9 mouse cellular contexts compared by ENCODE assay signal in the genomic region with DNA sequence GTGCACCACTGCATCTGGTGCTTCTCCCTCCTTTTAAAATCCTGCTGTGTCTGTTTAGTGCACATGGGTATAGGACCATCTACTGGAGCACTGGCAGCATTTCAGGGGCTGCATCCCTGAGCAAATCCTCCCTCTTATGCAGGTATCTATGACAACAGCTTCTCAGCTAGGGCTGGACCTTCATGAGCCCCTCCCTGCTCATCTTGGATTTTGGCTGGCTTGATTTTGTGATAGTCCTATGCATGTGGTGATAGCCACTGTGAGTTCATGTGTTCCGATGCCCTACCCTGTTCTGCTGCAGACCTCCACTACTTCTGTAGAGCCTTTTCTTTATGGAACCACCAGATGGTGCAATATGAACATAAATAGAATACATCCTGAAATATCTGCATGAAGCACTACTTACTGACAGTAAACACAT. TPM values are rescaled to one million over a fixed set of nuclear protein-coding genes. Genes with fewer than 3 reads are reported as not detected.
DNase-seq lines count a peak whose midpoint lies in the region; ATAC-seq and TF ChIP-seq lines count a peak whose summit lies in the region.
"Had no signal": no experiment of that assay in that cellular context is flagged by ENCODE, and none has a peak within 500 bp of the region (broad histone marks: within the 10 kb centered on the region; RNA-seq: fewer than 3 reads in every experiment).

No protein-coding gene starts in this region.

- ATAC-seq in kidney, postnatal 0 days (replicated peaks; ENCODE audit: low FRiP score, low read depth) = no peak
- ATAC-seq in midbrain, embryonic 16.5 days = peak; percentile 87

- no peak overlapping the region for H3K4me2 ChIP-seq in kidney, postnatal 0 days (ENCODE audit: low read length)
- H3K4me2 ChIP-seq in midbrain, embryonic 16.5 days (ENCODE audit: low read length) = no peak overlapping the region

- H3K27ac ChIP-seq in kidney, postnatal 0 days = no peak overlapping the region
- no peak overlapping the region for H3K27ac ChIP-seq in midbrain, embryonic 16.5 days (ENCODE audit: low read length)

- no peak overlapping the region for H3K4me3 ChIP-seq in kidney, postnatal 0 days (replicated peaks; ENCODE audit: low read depth, low read length)
- no peak overlapping the region for H3K4me3 ChIP-seq in midbrain, embryonic 16.5 days (ENCODE audit: low read depth, low read length)

- peak; percentile 68 for DNase-seq in kidney, adult 9 months
- no peak for DNase-seq in kidney, postnatal 4 days
- DNase-seq in MN1 (ENCODE audit: low spot score) = peak; percentile 67
- peak; percentile 9 for DNase-seq in embryo, embryonic 9.5 days (ENCODE audit: extremely low spot score)
- DNase-seq in kidney, postnatal 0 days (ENCODE audit: low spot score) = peak; percentile 87
- no peak for DNase-seq in thymus, postnatal 25 days
- no peak for DNase-seq in adrenal gland, postnatal 4 days (ENCODE audit: low spot score in 2 of 2)

- H3K36me3 ChIP-seq in kidney, postnatal 0 days (ENCODE audit: insufficient read depth, low read length) = no peaks in the 10 kb centered on the region
- H3K36me3 ChIP-seq in midbrain, embryonic 16.5 days (ENCODE audit: control insufficient read depth, insufficient read depth, low read length) = no peaks in the 10 kb centered on the region

- no peaks in the 10 kb centered on the region for H3K9me3 ChIP-seq in kidney, postnatal 0 days (replicated peaks; ENCODE audit: low read length)
- no peaks in the 10 kb centered on the region for H3K9me3 ChIP-seq in midbrain, embryonic 16.5 days (replicated peaks; ENCODE audit: control insufficient read depth, low read length, poor library complexity, severe bottlenecking)

- no peak overlapping the region for H3K9ac ChIP-seq in kidney, postnatal 0 days (ENCODE audit: low read depth, low read length)
- H3K9ac ChIP-seq in midbrain, embryonic 16.5 days (ENCODE audit: low read depth, low read length) = no peak overlapping the region

- 55% methylated on average over 1 of the region's 1 CpGs for WGBS in kidney, postnatal 0 days
- 33% methylated on average over 1 of the region's 1 CpGs for WGBS in midbrain, embryonic 16.5 days

- TF ChIP-seq CTCF in kidney, postnatal 0 days (IDR thresholded peaks at IDR 0.05; ENCODE audit: low read depth) = peak; percentile 80

- H3K27me3 ChIP-seq in kidney, postnatal 0 days (ENCODE audit: insufficient read depth, low read length) = no peaks in the 10 kb centered on the region
- H3K27me3 ChIP-seq in midbrain, embryonic 16.5 days (ENCODE audit: control insufficient read depth, insufficient read depth, low read depth, low read length) = no peaks in the 10 kb centered on the region

- H3K4me1 ChIP-seq in kidney, postnatal 0 days (replicated peaks; ENCODE audit: insufficient read depth, low read length) = no peaks in the 10 kb centered on the region
- no peaks in the 10 kb centered on the region for H3K4me1 ChIP-seq in midbrain, embryonic 16.5 days (ENCODE audit: control insufficient read depth, insufficient read depth, low read length)

RNA-seq across cellular contexts. Expression of a gene that starts 8.4 kb away (rescaled TPM):
- polyA plus RNA-seq in kidney, postnatal 0 days (2015; fragmentation: Nextera tagmentation; extraction: Ambion mirVana) = not detected in 2 replicates
- polyA plus RNA-seq in midbrain, embryonic 16.5 days (2015; fragmentation: Nextera tagmentation; extraction: Ambion mirVana) = not detected in 2 replicates
- not detected for total RNA-seq in adrenal gland, postnatal 4 days (2021)
- total RNA-seq: left cerebral cortex, postnatal 36 days had no signal

RNA-seq across cellular contexts. Expression of a gene that starts 8.5 kb away (rescaled TPM):
- 0.04 and 0.06 TPM in 2 replicates for polyA plus RNA-seq in kidney, postnatal 0 days (2015; fragmentation: Nextera tagmentation; extraction: Ambion mirVana)
- not detected in 2 replicates for polyA plus RNA-seq in midbrain, embryonic 16.5 days (2015; fragmentation: Nextera tagmentation; extraction: Ambion mirVana)
- under 1 TPM in 1 of 2 experiments, not detected in 1; 0.45 TPM for total RNA-seq in adrenal gland, postnatal 4 days (2021)
- total RNA-seq: left cerebral cortex, postnatal 36 days had no signal

RNA-seq across cellular contexts. Expression of a gene that starts 34.0 kb away (rescaled TPM):
- polyA plus RNA-seq in kidney, postnatal 0 days (2015; fragmentation: Nextera tagmentation; extraction: Ambion mirVana) = not detected in 2 replicates
- polyA plus RNA-seq in midbrain, embryonic 16.5 days (2015; fragmentation: Nextera tagmentation; extraction: Ambion mirVana) = not detected in 2 replicates
- not detected for total RNA-seq in adrenal gland, postnatal 4 days (2021)
- total RNA-seq: left cerebral cortex, postnatal 36 days had no signal

RNA-seq across cellular contexts. Expression of a gene that starts 40.0 kb away (rescaled TPM):
- polyA plus RNA-seq in kidney, postnatal 0 days (2015; fragmentation: Nextera tagmentation; extraction: Ambion mirVana) = 127 and 144 TPM in 2 replicates
- 23.0 and 25.5 TPM in 2 replicates for polyA plus RNA-seq in midbrain, embryonic 16.5 days (2015; fragmentation: Nextera tagmentation; extraction: Ambion mirVana)
- 10 to 100 TPM; 61.4 to 77.3 TPM for total RNA-seq in adrenal gland, postnatal 4 days (2021)

RNA-seq across cellular contexts. Expression of a gene that starts 47.0 kb away (rescaled TPM):
- polyA plus RNA-seq in kidney, postnatal 0 days (2015; fragmentation: Nextera tagmentation; extraction: Ambion mirVana) = 437 and 500 TPM in 2 replicates
- polyA plus RNA-seq in midbrain, embryonic 16.5 days (2015; fragmentation: Nextera tagmentation; extraction: Ambion mirVana) = 68.3 and 72.7 TPM in 2 replicates
- total RNA-seq in adrenal gland, postnatal 4 days (2021) = 100 to 1,000 TPM; 290 to 339 TPM

Comparison
In these comparisons a context has a peak if more than half of its experiments do, and no peak if none do; other contexts are left out.
1. DNase-seq: peak in kidney, adult 9 months (single experiment), MN1 (single experiment), embryo, embryonic 9.5 days (single experiment) and kidney, postnatal 0 days (single experiment); none in kidney, postnatal 4 days (0 of 2), thymus, postnatal 25 days (single experiment) and adrenal gland, postnatal 4 days (0 of 2).